Mouse (Mus musculus) mouse embryonic stem cell (cell line): ENCODE measurements around the gene Ccdc60.

Source experiments
- in situ Hi-C, 2 experiments: fragments of 300-500 bp; cut with MboI; formaldehyde crosslinking; loops; 1 replicate in 1 of 2; 3 replicates in 1 of 2; pipeline ENCODE4 v1.14.3; 2019 to 2020; ENCODE audit warnings: low sequenced_read_pairs in 2 of 2, low pct_unique_long_range_greater_than_20kb in 1 of 2, mixed read lengths in 1 of 2; ENCODE audit not compliant: unreplicated experiment in 1 of 2

Gene Ccdc60

DNA sequence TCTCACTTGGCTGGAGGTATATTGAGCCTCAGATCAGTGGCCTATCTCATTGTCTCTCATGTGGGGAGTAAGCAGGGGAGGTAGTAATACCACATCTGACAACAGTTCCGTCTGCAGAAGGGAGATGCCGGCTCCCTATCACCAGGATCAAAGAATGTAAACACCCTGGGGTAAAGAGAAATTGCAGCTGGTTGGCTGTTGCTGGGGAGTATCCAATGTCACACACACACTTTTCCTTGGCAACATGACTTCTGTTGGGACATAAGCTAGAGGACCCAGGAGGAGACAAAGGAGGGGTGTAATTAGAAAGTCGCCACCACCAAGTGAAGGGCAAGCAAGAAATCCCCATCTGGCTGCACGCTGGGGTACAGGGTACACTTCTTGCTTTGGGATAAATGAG is 172.7 kb downstream of the Ccdc60 start:
- in situ Hi-C loops = no loop called here

DNA sequence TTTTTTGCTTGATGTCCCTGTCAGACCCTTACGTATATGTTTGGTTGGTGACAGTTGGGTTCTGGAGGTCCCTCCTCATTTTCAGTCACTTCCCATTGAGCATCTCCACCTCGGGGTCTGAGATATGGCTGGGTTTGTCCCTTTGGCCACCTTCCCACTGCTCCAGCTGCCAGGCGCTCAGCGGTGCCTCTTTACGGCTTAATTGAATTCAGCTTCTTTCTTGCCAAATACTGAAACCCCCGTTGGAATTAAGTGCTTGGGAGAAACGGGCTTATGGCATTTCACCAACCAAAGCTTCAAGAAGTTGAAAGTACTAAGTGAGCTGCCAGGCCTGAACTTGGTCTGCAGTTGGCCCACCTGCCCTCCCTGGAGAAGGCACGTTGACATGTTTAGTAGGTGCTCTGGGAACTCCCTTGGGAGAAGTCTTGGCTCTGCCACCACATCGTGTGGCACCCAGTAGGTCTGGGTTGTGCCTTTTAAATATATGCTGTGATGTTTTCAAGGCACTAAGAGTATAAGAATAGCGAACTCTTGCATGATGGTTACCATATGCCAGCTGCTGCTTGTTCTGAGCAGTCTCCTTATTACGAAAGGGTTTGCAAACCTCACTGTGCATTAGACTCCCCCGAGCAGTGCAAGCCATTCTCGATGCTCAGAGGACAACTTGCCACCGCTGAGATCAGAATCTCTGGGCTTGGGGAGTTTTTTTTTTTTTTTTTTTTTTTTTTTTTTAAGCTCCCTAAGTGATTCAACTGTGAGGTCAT is 173.5 kb downstream of the Ccdc60 start:
- in situ Hi-C loops = no loop called here

DNA sequence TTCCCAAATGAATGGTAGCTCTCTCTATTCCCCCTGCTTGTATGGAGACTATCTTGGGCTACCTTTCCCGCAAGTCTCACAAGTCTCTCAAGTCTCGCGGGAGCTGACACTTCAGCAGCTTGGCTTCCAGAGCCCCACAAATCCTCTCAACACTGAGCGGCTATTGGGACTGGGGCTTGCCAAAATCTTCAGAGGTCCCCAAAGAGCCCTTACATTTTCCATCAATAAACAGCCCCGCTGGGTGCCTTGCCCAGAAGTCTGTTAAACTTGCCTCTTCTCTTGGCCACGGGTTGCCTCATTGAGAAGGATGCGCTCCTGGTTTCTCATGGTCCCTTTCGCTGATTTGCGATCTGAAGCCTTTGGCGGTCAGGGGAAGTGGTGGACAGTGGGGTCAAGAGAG is 180.1 kb downstream of the Ccdc60 start:
- in situ Hi-C loops = no loop called here

DNA sequence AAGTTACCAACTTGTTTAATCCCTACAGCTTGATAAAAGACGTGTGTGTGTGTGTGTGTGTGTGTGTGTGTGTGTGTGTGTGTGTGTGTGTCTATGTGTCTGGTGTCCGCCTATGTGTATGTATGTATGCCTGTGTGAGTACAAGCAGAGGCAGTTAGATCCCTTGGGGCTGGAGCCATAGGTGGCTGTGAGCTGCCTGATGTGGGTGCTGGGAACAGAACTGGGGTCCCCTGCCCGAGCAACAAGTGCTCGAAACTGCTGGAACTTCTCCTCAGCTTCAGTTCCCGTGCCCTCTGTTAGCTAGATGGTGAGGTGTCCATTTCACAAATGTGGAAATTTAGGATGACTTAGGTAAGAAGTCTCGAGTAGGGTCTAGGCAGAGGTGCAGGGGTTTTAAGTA is 204.6 kb downstream of the Ccdc60 start:
- in situ Hi-C loops = no loop called here

DNA sequence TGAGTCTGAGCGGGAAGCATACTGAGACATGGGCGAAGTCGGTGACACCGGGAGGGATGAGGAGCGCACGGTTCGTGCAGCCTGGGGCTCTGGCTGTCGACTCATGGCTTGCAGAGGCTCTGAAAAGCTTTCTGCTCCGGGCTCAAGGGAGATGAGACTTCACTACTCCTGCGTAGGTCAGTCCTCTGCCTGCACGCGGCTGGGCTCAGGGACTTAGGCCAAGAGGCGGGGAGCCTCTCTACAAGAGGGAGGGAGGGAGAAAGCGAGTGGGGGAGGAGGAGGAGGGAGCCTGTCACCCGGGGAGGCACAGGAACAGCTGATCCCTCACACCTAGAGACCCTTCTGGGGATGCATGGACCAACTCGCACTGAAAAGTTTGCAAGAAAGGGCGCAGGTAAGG is 205.7 kb downstream of the Ccdc60 start, which contains the start of gene Tmem233:
Gene Tmem233, minus strand, starts transcription at position 164 of the 400 bp plus-strand sequence.
- in situ Hi-C loops = no loop called here

DNA sequence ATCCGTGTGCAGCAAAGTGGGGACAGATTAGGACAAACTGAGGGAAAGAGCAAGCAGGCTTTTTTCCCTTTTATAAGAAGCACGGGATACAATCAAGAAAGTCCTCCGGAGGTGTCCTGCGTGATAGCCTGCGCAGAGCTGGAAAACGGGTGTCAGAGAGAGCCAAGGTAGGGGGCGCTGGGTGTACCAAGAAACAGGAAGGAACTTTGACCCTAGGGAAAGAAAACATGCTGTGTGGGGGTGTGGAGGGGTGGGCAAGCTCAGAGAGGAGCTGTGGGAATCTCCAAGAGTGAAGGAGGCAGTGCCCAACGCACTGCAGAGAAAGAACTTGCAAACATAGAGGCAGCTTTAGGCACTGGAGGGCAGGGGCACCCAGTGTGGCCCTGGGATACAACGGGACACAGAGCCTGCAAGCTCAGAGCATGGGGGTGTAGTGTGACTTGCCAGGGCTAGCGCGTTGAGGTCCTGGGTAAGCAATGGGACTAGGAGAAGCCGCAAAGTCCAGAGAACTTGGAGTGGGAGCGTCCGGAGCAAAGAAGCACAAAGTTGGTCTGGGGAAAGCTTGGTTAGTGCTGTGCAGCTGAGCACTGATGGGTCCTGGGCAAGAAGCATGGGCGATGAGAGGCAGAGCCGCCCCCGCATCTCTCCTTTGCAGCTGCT is 206.4 kb downstream of the Ccdc60 start:
- in situ Hi-C loops = no loop called here

DNA sequence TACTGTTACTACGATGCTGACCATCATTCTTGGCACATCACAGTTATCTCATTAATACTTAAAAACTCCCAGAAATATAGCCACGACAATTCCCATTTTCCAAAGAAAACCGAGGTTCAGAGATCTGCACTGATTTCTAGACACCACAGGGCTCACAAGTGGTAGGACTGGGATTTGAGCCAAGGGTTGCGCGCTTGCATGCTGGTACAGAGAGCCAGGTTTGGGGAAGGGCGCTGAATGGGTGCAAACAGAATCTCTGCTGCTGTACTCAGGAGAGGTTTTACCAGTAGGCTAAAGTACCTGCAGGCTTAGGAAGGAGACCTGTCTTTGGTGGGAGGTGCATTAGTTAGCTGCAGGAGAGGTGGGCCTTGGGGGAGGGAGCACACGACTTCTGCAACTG is 207.2 kb downstream of the Ccdc60 start:
- in situ Hi-C loops = no loop called here

DNA sequence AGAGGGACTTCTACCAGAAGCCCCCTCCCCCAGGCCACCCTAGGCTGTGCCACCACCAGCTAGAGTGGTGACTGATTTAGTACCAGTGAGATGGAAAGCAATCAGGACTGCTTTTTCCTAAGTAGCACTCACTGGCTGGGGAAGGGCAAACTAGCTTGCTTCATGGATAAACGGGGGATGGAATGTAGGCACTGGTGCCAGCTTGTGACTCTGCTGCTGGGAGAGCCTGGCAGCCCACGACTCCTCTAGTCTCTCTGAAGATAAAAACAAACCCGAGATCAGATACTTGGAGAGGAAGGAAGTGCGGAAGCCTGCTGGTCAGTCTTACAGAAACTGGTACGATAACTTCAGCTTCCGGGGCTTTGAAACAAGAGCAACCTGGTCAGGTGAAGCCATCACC is 208.0 kb downstream of the Ccdc60 start:
- in situ Hi-C loops = no loop called here
